Mouse (Mus musculus) urinary bladder, postnatal 25 days (tissue): ENCODE results near the gene Lpgat1.

ENCODE experiments used
- DNase-seq: peaks from one replicate; pipeline ENCODE4 v3.0.0; 2022; ENCODE audit warnings: low spot score

Lpgat1 gene

GRCm38 (mm10) chr1:191717601-191718498 lies at the start of gene Lpgat1:
Gene Lpgat1 (plus strand): TSS chr1:191717834.
- peak; percentile 79 for DNase-seq

- DNase-seq, result no peak
Observed at GRCm38 (mm10) chr1:191668030-191668429, 49.6 kb upstream of the Lpgat1 start.

- no peak for DNase-seq
Observed at GRCm38 (mm10) chr1:191674071-191674470, 43.6 kb upstream of the Lpgat1 start.

GRCm38 (mm10) chr1:191681633-191682032 lies 36.0 kb upstream of the Lpgat1 start:
- DNase-seq, result no peak

- no peak for DNase-seq
Observed at GRCm38 (mm10) chr1:191687531-191687930, 30.1 kb upstream of the Lpgat1 start.

- DNase-seq, result no peak
Observed at GRCm38 (mm10) chr1:191693231-191693630, 24.4 kb upstream of the Lpgat1 start.

- DNase-seq, result no peak
Observed at GRCm38 (mm10) chr1:191698253-191698795, 19.3 kb upstream of the Lpgat1 start.

GRCm38 (mm10) chr1:191704535-191704934 lies 13.1 kb upstream of the Lpgat1 start:
- DNase-seq, result no peak

GRCm38 (mm10) chr1:191706541-191707078 lies 11.0 kb upstream of the Lpgat1 start:
- DNase-seq, result no peak

GRCm38 (mm10) chr1:191709811-191710210 lies 7.8 kb upstream of the Lpgat1 start:
- no peak for DNase-seq

- no peak for DNase-seq
Observed at GRCm38 (mm10) chr1:191712224-191712838, 5.3 kb upstream of the Lpgat1 start.

GRCm38 (mm10) chr1:191713813-191714212 lies 3.8 kb upstream of the Lpgat1 start:
- no peak for DNase-seq

GRCm38 (mm10) chr1:191715150-191715549 lies 2.5 kb upstream of the Lpgat1 start:
- no peak for DNase-seq

- no peak for DNase-seq
Observed at GRCm38 (mm10) chr1:191717141-191717540, 493 bp upstream of the Lpgat1 start.

- peak; percentile 37 for DNase-seq
Observed at GRCm38 (mm10) chr1:191718522-191719281, 1.1 kb downstream of the Lpgat1 start.

- DNase-seq, result no peak
Observed at GRCm38 (mm10) chr1:191719326-191719725, 1.7 kb downstream of the Lpgat1 start.

- DNase-seq, result no peak
Observed at GRCm38 (mm10) chr1:191720419-191720818, 2.8 kb downstream of the Lpgat1 start.

- DNase-seq, result no peak
Observed at GRCm38 (mm10) chr1:191722706-191723105, 5.1 kb downstream of the Lpgat1 start.

- DNase-seq, result no peak
Observed at GRCm38 (mm10) chr1:191723675-191724074, 6.0 kb downstream of the Lpgat1 start.

- no peak for DNase-seq
Observed at GRCm38 (mm10) chr1:191724385-191725061, 6.9 kb downstream of the Lpgat1 start.

- no peak for DNase-seq
Observed at GRCm38 (mm10) chr1:191732623-191733022, 15.0 kb downstream of the Lpgat1 start.
